Mouse (Mus musculus): ENCODE results near the gene 1700025G04Rik. TPM values are rescaled to one million over a fixed set of nuclear protein-coding genes. Genes with fewer than 3 reads are reported as not detected.

The 1700025G04Rik gene
- 10 to 100 TPM; 75.9 to 85.4 TPM for total RNA-seq (2021)

DNA sequence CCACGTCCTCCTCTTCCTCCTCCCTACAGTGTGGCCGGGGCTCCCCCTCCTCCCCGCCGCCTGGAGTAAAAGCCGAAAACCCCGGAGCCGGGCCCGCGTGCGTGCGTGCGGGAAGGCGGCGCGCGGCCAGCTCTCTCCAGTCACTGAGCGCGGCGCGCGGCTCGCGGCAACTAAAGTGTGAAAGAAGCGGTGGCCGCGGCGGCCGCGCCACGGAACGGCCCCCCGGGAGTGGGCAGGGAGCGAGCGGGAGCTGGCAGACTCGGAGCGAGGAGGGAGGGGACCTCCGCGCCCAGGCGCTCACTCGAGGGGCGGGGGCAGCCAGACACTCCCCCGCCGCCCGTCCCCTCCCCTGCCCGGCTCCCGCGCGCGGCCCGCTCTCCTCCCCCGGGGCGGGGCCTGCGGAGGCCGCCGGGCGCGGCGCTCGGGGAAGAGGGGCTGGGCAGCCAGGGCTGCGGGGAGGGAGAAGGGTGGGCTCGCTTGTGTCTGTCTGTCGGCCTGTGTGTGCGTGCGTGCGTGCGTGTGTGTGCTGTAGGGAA is at the start of gene 1700025G04Rik:
TSS of gene 1700025G04Rik (minus strand) at position 108 of the 536 bp plus-strand sequence.
- DNase-seq (ENCODE audit: low spot score in 2 of 2) = peak; percentile 82 to 86
- intact Hi-C loops (cut with DNase I) = loop anchor here (2.0 to 5.0 kb wide), 3 partner anchors 77 to 268 kb away; no protein-coding TSS in a partner anchor

DNA sequence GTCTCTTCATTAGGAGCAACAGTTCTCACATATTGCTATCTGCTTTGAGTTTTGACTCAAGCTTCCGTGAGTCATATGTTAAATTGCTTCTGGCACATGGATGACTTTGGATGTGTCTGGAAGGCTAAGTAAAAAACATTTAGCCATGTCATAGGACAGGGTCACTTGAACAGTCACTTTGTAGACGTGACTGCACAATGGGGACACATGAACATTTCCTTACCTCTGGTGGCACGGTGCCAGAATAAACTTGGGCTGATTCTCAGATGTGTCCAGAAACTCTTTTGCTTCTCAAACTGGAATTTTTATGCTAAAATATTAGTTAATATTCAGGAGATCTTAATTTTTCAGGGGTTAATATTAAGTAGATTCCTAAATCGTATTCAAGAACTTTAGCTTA is 49.6 kb upstream of the 1700025G04Rik start:
- no peak for DNase-seq (ENCODE audit: low spot score in 2 of 2)
- intact Hi-C loops (cut with DNase I) = no loop called here

DNA sequence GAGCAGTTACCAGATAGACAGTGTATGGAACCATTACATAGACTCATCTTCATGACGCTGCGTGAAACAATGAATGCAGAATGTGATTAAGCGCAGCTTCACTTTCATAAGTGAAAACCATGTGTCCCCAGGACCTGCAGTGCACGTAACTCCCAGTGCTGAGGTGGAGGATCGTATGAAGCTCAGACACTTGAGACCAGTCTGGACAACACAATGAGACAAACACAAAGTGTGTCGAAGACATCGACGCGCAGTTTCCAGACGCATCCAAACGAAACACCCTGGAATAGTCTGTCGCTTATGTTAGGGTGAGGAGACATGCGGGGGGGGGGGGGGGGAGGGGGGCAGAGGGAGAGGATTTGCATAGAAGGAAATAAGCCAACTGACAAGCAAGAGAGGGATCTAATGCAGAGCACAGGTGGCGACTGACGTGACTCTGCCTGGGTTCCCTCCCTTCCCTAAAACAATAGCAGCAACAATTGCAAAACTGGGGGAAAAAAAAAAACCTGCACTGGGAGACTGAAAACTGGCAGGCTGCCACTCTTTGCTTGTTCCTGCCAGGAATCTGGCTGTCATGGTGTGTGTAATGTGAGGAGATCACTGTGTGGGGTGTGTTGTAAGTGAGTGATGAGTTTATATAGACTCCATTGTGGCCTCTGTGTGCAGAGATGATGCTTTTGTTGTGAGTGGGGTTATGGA is 40.3 kb upstream of the 1700025G04Rik start:
- intact Hi-C loops (cut with DNase I) = no loop called here
- peak; percentile 18 to 23 for DNase-seq (ENCODE audit: low spot score in 2 of 2)

DNA sequence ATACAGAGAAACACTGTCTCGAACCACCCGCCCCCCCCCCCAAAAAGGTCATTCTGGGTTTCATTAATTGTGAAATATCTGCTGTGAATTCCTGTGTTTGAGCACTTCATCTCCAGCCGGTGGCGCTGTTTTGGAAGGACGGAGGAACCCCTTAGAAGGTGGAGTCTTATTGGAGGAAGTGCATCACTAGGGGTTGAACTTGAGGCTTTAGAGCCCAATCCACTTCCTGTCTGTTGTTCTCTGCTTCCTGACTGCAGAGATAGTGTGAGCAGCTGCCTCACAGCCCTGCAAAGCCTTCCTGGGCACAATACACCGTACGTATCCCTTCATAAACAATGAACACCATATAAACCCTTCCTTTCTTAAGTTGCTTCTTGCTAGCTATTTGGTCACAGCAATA is 35.5 kb upstream of the 1700025G04Rik start:
- DNase-seq (ENCODE audit: low spot score in 2 of 2) = no peak
- intact Hi-C loops (cut with DNase I) = no loop called here

DNA sequence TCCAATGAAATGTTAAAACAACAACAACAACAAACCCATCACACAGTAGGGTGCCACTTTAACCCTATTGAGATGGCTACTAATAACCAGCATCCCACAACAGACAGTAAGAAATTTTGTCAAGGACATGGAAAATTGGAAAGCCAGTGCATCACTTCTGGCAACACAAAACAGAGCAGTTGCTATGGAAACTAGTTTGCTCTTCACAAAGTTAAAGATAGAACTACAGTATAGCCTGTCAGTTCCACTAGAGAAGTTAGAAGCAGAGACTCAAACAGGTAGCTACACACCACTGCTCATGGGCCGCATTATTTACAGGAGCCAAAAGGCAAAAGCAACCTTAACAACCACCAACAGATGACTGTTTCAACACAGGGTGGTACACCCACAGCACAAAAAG is 20.2 kb upstream of the 1700025G04Rik start:
- peak in 1 of 2 experiments; percentile 19 for DNase-seq (ENCODE audit: low spot score in 2 of 2)
- intact Hi-C loops (cut with DNase I) = no loop called here

DNA sequence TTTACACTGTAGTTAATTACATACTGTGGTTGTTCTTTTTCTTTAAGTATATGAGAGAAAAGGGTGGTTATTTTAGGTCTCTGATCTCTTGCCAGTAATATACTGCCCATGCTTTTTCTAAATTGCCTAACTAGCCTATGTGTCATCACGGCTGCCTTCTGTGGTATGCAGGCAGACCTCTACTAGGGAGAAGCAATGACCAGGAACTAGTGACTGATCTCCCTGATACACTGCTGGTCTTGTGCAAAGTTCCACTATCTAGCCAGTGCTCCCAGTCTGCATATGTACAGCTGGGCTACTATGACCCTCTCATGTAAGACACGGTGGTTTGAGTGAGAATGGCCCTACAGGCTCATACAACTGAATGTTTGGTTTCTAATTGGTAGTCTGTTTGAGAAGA is 16.2 kb upstream of the 1700025G04Rik start:
- intact Hi-C loops (cut with DNase I) = no loop called here
- no peak for DNase-seq (ENCODE audit: low spot score in 2 of 2)

DNA sequence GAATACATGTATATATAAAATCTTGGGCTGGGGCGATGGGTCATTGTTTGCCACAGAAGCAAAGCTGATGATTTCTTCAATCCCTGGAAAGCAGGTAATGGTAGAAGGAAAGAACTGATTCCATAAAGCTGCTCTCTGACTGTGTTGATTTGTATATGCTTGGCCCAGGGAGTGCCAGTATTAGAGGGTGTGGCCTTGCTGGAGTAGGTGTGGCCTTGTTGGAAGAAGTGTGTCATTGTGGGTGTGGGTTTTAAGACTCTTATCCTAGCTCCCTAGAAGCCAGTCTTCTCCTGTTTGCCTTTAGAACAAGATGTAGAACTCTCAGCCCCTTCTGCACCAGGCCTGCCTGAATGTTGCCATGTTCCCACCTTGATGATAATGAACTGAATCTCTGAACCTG is 15.3 kb upstream of the 1700025G04Rik start:
- no peak for DNase-seq (ENCODE audit: low spot score in 2 of 2)
- intact Hi-C loops (cut with DNase I) = no loop called here

DNA sequence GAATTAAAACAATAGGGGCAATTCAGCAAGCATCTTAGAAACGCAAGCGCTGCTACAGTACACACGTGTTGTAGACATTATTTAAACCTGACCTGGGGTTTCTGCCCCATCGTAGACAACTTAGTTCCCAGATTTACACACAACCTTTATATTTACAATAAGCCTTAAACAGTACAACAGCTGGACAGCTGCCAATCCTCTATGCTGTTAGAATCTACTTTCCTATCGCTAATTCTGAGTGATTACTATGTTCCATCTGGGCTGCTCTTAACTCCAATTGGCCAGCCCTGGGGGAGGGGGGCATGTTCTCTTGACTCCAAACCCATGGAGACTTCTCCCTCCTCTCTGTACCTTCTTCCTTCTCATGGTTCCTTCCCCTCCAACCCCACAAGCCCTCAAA is 11.8 kb upstream of the 1700025G04Rik start:
- intact Hi-C loops (cut with DNase I) = no loop called here
- no peak for DNase-seq (ENCODE audit: low spot score in 2 of 2)

DNA sequence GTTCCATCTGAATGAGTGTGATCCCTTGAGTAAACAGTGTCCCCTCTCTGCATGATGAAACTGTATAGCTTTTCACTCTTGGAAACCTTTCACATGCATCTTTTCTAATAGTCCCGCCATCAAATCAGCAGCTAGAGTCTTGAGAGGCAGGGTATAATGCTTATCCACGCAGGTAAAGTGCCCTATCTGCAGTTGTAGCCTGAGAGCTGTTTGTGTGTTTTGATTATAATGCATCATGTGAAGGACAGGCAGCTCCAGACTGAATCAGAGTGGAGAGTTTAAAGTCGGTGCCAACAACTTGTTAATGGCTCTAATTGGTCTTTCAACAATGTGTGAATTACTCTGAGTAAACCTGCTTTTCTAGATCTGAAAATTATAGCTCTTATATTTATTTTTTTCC is 6.1 kb upstream of the 1700025G04Rik start:
- DNase-seq (ENCODE audit: low spot score in 2 of 2) = no peak
- intact Hi-C loops (cut with DNase I) = no loop called here

DNA sequence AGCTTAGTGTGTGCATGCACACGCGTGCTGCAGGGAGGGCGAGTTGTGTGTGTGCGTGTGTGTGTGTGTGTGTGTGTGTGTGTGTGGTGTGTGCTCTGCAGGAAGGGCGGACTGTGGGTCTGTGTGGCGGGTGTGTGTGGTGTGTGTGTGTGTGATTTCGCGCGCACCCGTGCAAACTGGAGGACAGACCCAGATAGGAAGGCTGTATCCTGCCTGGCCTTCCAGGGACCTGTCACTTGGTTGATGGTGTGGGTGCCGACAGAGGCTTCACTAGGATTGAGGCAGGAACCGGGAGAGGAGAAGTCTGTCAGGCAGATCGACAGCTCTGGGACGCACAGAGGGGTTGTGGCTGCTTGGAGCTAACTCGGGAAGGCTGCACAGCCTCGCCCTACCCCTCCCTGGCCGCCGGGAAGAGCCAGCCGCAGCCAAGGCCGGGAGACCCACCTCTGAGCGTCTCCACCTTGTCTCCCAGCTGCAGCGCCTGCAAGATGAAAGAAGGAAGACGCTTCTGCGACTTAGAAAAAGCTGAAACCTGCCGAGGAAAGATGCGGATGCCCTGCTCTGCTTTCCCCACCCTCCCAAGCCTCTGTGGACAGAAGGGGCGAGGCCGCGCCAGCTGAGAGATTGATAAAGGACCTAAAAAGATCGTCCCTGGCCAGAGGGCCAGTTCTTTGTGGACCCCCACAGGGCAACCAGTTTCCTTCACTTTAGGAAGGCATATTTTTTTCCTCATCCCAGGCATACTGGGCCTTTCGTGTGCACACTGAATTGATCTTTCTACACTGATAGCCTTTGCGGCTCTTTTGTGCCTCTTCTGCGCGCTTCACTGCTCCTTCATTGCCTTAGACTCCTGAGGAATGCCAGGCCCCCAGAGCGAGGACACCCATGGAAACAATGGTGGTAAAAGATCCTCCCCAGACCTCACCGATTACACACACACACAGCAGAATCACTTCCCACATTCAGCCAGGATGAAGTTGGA is 930 bp upstream of the 1700025G04Rik start:
- DNase-seq (ENCODE audit: low spot score in 2 of 2) = peak; percentile 60 to 61
- intact Hi-C loops (cut with DNase I) = loop anchor here (2.0 to 5.0 kb wide), 3 partner anchors 76 to 269 kb away; no protein-coding TSS in a partner anchor

DNA sequence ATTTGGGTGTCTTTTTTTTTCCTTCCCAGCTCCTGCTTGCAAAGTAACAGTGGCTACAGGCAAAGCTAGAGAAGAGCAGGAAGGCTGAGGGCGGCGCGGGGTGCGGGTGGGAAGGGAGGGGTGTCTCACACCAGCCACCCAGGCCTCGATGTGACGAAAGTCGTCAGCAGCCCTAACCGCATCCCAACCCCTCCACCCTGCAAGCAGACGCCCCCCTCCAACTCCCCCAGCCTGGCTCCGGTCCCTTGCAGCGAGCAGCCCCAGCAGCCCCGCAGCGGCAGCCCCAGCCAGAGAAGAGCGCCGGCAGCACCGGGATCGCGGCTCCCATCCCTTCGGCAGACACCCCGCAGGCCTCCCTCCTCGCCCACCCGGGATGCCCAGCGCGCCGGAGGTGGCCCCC is 399 bp downstream of the 1700025G04Rik start:
- intact Hi-C loops (cut with DNase I) = loop anchor here (2.0 to 10.0 kb wide), 4 partner anchors 42 to 279 kb away; no protein-coding TSS in a partner anchor
- DNase-seq (ENCODE audit: low spot score in 2 of 2) = peak; percentile 58 to 67

DNA sequence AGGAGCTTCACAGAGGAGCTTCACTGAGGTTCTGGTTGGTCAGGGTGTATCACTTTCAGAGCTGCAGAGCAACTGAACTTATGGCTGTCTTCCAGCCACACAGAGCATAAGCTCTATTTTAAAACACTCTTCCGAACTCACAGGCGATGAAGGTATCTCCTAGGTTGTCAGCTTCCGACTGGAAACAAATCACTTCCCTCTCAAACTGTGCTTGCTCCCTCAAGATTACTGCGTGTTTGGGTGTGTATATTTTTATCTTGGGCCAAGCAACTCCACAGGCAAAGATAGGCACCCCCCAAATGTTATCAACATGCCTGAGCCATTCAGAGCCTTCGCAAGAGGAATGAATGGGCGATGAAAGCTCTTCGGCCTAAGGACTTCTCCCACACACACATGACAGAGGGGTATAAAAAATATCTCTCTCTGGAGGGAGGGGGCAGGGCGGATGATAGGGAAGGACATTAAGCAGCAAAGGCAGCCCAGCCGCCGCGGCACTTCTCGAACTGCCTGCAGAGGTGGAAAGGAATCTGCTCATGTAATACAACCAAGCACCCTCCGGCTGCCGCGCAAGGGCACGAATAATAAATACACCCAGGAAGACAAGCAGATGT is 1.0 kb downstream of the 1700025G04Rik start:
- peak; percentile 59 to 77 for DNase-seq (ENCODE audit: low spot score in 2 of 2)
- intact Hi-C loops (cut with DNase I) = loop anchor here (2.0 to 10.0 kb wide), 4 partner anchors 42 to 280 kb away; no protein-coding TSS in a partner anchor

DNA sequence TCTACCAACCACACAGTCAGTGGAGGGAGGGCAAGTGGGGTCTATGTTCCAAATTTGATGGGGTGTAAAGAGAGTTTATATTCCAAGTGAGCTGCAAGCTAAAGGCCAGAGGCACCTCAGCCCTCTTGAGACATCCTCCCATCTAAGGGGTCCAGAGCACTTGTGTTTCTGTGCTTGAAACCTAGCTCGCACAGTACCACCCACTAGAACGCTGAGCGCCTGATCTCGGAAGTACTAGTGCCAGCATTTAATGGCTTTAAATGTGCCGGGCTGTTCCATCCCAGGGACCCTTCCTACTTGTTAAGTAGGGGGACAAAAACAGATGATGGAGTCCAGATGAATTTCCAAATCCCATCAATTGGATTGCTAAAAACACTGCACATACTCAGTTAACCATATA is 1.9 kb downstream of the 1700025G04Rik start:
- no peak for DNase-seq (ENCODE audit: low spot score in 2 of 2)
- intact Hi-C loops (cut with DNase I) = loop anchor here (2.0 to 10.0 kb wide), 4 partner anchors 41 to 281 kb away; no protein-coding TSS in a partner anchor

DNA sequence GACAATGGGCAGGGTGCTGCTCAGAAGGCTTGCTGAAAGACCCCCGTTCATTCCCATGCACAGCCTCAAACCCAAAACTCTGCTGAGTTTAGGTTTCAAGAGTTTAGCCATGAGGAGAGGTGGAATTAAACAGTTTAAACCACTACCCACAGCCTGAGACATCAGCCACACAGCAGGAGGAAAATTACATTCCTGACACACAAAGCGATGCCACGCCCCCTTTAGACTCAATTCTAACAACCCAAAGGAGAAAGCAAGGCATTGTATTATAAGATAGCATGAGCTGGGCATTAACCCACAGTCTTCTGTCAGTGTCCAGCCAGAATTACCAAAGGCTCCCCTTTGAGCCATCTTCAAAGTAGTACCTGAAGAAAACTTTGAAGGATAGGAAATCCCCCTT is 3.0 kb downstream of the 1700025G04Rik start:
- no peak for DNase-seq (ENCODE audit: low spot score in 2 of 2)
- intact Hi-C loops (cut with DNase I) = loop anchor here (5.0 to 10.0 kb wide), 3 partner anchors 40 to 142 kb away; no protein-coding TSS in a partner anchor

DNA sequence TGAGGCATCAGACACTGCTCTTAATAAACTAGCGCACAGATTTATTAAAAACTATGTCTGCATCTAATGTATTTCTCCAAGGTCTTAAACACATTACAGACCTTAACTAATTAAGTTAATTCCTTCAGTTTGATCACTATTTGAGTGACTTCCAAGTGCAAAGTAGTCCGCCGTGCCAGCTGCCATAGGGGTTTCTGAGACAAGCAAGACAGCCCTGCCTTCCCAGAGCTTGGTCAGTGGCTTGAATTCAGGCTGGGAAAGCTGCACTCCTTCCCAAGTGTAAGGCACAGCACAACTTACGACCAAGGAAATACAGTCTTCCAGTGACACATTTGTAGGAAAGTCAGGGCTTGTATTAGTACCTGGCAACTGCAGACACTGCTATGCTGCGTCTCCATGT is 4.4 kb downstream of the 1700025G04Rik start:
- DNase-seq (ENCODE audit: low spot score in 2 of 2) = no peak
- intact Hi-C loops (cut with DNase I) = loop anchor here (5.0 to 10.0 kb wide), 3 partner anchors 38 to 141 kb away; no protein-coding TSS in a partner anchor

DNA sequence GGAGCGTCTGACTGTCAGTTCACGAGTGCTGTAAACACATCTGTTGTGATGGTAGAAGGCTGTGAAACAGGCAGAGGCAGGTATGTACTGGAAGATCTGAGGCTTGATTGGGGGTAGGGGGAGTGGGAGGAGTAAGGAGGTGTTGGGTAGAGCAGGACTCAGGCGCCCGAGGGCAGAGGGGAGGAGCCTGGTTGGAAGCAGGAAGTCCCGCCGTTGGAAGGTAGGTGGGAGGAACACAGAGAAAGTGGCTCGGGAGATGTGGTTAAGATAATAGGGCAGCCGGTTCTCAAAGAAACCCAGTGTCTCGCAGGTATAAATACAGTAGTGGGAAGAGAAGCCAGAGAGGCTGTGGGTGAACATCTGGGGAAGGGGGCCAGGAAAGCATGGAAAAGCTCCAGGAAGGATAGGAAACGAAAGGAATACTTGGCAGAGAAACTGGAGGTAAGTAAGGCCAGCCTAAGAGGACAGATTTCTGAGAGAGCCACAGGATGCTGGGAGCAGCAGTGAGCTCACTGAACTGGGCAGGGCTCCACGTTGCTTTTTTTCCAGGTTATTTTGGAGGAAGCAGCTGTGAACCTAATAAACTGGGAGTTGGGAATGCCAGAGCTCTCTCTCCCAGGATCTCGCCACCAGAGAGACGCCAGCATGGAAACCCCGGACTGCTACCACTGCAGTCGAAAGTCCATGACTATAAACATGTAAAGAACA is 5.1 kb downstream of the 1700025G04Rik start:
- intact Hi-C loops (cut with DNase I) = loop anchor here (5.0 to 10.0 kb wide), 3 partner anchors 37 to 140 kb away; no protein-coding TSS in a partner anchor
- DNase-seq (ENCODE audit: low spot score in 2 of 2) = peak in 1 of 2 experiments; percentile 43

DNA sequence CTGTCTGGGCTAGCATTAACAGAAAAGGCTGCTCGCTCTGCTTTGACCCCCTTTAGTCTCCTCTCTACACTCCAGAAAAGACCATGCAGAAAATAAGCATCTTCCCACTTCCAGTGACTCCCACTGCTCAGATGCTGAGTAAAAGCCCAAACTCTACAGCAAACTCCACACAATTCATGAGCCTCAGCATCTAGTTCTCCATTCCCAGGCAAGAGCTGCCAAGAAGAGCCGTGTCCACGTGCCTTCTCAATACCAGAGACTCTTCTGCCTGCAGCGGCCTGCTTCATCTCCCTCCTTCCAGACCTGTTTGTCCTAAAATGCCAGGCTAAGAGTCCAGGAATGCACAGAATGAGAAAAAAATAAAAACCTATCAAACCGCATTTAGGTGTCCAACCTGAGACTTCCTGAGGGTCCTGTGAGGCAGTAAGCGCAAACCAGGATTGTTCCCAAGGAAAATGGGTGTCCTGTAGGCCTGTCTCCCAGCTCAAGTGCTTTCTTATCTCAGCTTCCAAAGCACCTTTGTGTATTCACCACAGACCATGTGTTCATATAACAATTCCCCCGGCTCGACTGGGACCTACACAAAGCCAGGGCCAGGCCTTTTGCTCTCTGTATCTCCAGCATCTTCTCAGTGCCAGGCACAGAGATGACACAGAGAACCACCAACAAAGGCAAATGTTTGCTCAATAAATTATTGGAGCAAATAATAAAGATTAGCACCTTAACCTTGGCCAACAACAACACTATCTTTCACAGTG is 7.8 kb downstream of the 1700025G04Rik start:
- DNase-seq (ENCODE audit: low spot score in 2 of 2) = peak; percentile 24 to 85
- intact Hi-C loops (cut with DNase I) = loop anchor here (10.0 kb wide), 1 partner anchor 137 kb away; no protein-coding TSS in a partner anchor

DNA sequence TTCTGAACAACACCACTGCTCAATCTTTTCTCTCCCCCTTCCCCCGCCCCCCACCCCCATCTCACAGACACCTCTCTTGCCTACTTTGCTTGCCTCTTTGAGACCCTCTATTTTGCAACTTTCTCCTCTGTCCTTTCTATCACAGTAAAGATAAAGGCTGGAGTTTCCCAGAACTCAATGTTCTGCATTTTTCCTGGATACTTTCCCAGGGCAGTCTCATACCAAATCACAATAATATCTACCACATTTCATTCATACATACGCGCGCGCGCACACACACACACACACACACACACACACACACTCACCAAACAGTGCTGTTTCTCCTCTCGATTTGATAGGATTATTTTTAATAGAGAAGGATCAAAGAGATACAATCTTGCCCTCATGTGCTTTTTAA is 8.8 kb downstream of the 1700025G04Rik start:
- intact Hi-C loops (cut with DNase I) = loop anchor here (10.0 kb wide), 1 partner anchor 136 kb away; no protein-coding TSS in a partner anchor
- no peak for DNase-seq (ENCODE audit: low spot score in 2 of 2)
